Mouse (Mus musculus) forebrain, postnatal 0 days (tissue): ENCODE measurements around the gene Nsmce3. TPM values are rescaled to one million over a fixed set of nuclear protein-coding genes. Genes with fewer than 3 reads are reported as not detected.

Experiments
- ATAC-seq: fragments of 200-750 bp; cut with Nextera tagmentation; 2 replicates; pipeline ENCODE4 v1.8.0; 2017; ENCODE audit warnings: mild to moderate bottlenecking, moderate library complexity
- DNase-seq: peaks from one replicate; pipeline ENCODE4 v3.0.0-alpha.2; 2015
- H3K27ac ChIP-seq: fragments of 300-500 bp; sonication (generic); 2 replicates; pipeline ENCODE4 v1.5.1; 2014; ENCODE audit warnings: low read depth, mild to moderate bottlenecking, antibody characterized with exemption, low read length, moderate library complexity, mixed read lengths
- H3K27me3 ChIP-seq: fragments of 300-500 bp; sonication (generic); 2 replicates; pipeline ENCODE4 v1.6.1; 2014; ENCODE audit warnings: mild to moderate bottlenecking, low read length, mixed read lengths; ENCODE audit not compliant: insufficient read depth
- H3K36me3 ChIP-seq: fragments of 300-500 bp; sonication (generic); 2 replicates; pipeline ENCODE4 v1.6.1; 2014; ENCODE audit warnings: mild to moderate bottlenecking, moderate library complexity; ENCODE audit not compliant: insufficient read depth
- H3K4me1 ChIP-seq: fragments of 300-500 bp; sonication (generic); 2 replicates; pipeline ENCODE4 v1.6.1; 2014; ENCODE audit warnings: antibody characterized with exemption; ENCODE audit not compliant: insufficient read depth
- H3K4me2 ChIP-seq: fragments of 300-500 bp; sonication (generic); 2 replicates; pipeline ENCODE4 v1.6.1; 2014; ENCODE audit warnings: low read depth, mild to moderate bottlenecking, moderate library complexity
- H3K4me3 ChIP-seq: fragments of 300-500 bp; sonication (generic); 2 replicates; pipeline ENCODE4 v1.5.1; 2014; ENCODE audit warnings: low read depth, low read length, mixed read lengths
- H3K9ac ChIP-seq: fragments of 300-500 bp; sonication (generic); 2 replicates; pipeline ENCODE4 v1.6.1; 2014; ENCODE audit warnings: mild to moderate bottlenecking
- H3K9me3 ChIP-seq: fragments of 300-500 bp; sonication (generic); 2 replicates; pipeline ENCODE4 v1.6.1; 2016; ENCODE audit warnings: low read length
- CTCF ChIP-seq: sonication (generic); IDR thresholded peaks from 2 replicates; pipeline ENCODE4 v1.5.1; 2016; ENCODE audit warnings: antibody characterized with exemption, control low read depth, low read depth
- WGBS: fragments of 180-500 bp; shearing (Covaris S2); extraction: QIAGEN DNeasy Blood & Tissue Kit; methylation state at CpG from one replicate; pipeline ENCODE4 v1.1.7; 2014; 5-methylcytosine and 5-hydroxymethylcytosine counted together
- polyA plus RNA-seq: library from polyadenylated mRNA; unstranded; fragments of >200 nt; fragmentation: Nextera tagmentation; extraction: Ambion mirVana; gene quantifications from 2 replicates; pipeline ENCODE4 v1.2.1, GENCODE M21; 2015
- total RNA-seq: library from RNA; depleted of rRNA; stranded (reverse); fragments of >200 nt; gene quantifications from 2 replicates; pipeline ENCODE4 v1.2.3, GENCODE M21; 2014; rRNA removed

Nsmce3 gene
- total RNA-seq (16.2 and 20.5 TPM in 2 replicates), polyA plus RNA-seq (8.2 and 10.2 TPM in 2 replicates)

DNA sequence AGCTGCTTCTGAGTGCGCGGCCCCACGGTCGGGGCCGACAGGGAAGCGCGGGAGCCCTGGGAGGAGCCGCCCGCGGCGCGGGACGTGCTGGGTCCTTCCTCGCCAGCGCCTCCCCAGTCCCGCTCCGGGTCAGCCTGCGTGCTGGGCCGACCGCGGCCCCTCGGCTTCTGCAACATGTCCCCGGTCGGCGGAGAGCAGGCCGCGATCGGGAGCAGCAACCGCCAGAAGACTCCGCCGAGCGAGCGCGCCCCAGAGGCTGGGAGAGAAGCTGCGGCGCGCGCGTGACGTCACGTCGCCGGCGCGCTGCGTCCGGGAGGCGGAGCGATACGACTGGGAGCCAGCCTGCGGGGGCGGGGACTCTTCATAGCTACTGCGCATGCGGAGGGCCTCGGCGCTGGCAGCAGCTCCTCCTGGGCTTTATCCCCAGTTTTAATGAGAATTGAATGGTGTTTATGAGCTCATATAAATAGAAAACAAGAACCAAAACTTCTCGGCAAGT lies at the start of gene Nsmce3:
Gene Nsmce3, minus strand, starts transcription at position 255 of the 499 bp plus-strand sequence.
- DNase-seq (peak; percentile 99), ATAC-seq (peak; percentile 96)
- no peaks in the 10 kb centered on the region for H3K36me3 ChIP-seq
- H3K27me3 ChIP-seq, result no peaks in the 10 kb centered on the region
- H3K4me1 ChIP-seq, result peaks cover 18% of the 10 kb centered on the region
- TF ChIP-seq CTCF, result peak; percentile 63
- peak within 1 kb of the TSS; percentile 87 for H3K9ac ChIP-seq
- 2% methylated on average over 56 of the region's 57 CpGs for WGBS
- H3K4me2 ChIP-seq, result peak within 1 kb of the TSS; percentile 85
- peak within 1 kb of the TSS; percentile 92 for H3K27ac ChIP-seq
- peak within 1 kb of the TSS; percentile 83 for H3K4me3 ChIP-seq
- H3K9me3 ChIP-seq, result no peaks in the 10 kb centered on the region

DNA sequence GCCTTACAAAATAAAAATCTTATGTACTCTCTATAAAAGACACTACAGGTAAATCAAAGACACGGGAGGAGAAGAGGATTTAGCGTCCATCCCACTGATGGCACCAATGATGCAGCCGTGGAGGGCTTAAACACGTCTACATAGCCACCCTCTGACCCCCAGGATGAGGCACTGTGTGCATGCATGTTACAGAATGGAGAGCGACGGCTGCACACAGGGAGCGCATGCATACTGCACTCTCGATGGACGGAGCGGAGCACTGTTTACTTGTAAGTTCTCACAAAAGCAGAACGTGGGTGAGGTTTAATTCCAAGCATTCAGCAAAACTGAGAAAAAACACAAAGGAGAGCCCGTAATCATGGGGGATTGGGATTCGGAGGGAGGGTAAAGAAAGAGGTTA lies 48.4 kb upstream of the Nsmce3 start:
- no peaks in the 10 kb centered on the region for H3K27me3 ChIP-seq
- no peak overlapping the region for H3K9ac ChIP-seq
- ATAC-seq, result no peak
- no peak overlapping the region for H3K4me3 ChIP-seq
- H3K36me3 ChIP-seq, result no peaks in the 10 kb centered on the region
- no peaks in the 10 kb centered on the region for H3K9me3 ChIP-seq
- H3K4me1 ChIP-seq, result no peaks in the 10 kb centered on the region; the same call in 1 of the 2 replicates
- no peak overlapping the region for H3K4me2 ChIP-seq
- H3K27ac ChIP-seq, result no peak overlapping the region
- no peak for DNase-seq
- 46% methylated on average over 13 of the region's 13 CpGs for WGBS
- TF ChIP-seq CTCF, result no peak

DNA sequence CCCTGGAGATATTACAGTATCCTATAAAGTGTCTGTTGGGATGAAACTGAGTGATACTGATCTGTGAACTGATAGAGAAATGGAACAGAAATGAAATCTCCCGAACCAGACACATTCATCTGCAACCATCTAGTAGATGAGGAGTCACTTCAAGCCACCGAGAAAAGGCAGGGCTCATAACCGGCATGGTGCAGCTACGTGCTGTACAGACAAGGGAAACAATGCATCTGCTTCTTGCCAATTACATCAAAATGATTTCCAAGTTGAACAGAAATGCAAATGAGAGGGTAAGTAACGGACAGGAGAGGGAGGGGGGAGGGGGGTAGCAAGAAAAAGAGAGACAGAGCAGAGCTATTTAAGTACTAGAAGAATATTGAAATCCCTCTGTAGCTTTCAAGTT lies 47.9 kb upstream of the Nsmce3 start:
- no peaks in the 10 kb centered on the region for H3K9me3 ChIP-seq
- no peak overlapping the region for H3K4me2 ChIP-seq
- H3K9ac ChIP-seq, result no peak overlapping the region
- ATAC-seq, result peak; percentile 27; the same call in 1 of the 2 replicates
- WGBS, result 16% methylated on average over 5 of the region's 5 CpGs
- TF ChIP-seq CTCF, result no peak
- no peaks in the 10 kb centered on the region for H3K36me3 ChIP-seq
- H3K27ac ChIP-seq, result no peak overlapping the region
- no peak for DNase-seq
- no peaks in the 10 kb centered on the region for H3K27me3 ChIP-seq
- H3K4me3 ChIP-seq, result no peak overlapping the region
- H3K4me1 ChIP-seq, result no peaks in the 10 kb centered on the region; the same call in 1 of the 2 replicates

DNA sequence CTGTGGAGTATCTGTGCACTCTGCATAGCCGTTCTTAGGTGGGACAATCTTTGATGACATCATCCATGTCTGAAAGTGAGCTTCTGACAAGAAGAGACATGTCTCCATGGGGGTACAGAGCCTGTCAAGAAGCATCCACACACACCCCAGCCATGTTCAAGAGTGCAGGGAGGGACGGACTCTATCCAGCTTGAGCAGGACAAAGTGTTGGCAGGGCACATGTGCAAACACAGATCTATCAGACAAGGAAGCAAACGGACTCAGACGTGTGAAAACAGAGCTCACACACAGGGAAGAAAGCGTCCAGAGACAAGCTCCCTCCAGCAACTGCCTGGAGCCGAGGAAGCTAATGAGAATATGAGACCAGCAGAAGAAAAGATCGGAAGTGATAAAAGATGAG lies 43.9 kb upstream of the Nsmce3 start:
- no peak for TF ChIP-seq CTCF
- Histone ChIP-seq H3K4me3 (no peak overlapping the region), H3K4me2 (no peak overlapping the region), H3K4me1 (no peaks in the 10 kb centered on the region; the same call in 1 of the 2 replicates), H3K36me3 (no peaks in the 10 kb centered on the region), H3K9ac (no peak overlapping the region), H3K27ac (no peak overlapping the region), H3K27me3 (no peaks in the 10 kb centered on the region), H3K9me3 (no peaks in the 10 kb centered on the region)
- DNase-seq, result peak; percentile 26
- peak; percentile 69 for ATAC-seq
- 36% methylated on average over 7 of the region's 7 CpGs for WGBS

DNA sequence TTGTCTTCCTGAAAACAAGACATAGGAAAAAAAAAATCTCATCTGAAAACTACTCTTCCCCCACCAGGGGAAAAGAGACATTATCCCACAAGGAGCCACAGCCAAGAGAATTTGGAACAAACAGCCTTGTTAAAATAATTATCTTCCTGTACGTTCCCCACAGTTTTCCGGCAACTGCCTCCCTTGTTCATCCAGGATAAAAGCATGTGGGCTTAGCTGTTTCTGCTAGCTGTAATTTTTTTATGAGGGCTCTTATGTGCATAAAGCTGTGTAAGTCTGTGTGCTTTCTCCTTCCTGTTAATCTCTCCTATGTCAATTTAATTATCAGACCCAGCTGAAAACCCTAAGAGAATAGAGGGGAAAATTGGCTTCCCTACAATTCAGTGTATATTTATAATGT lies 42.3 kb upstream of the Nsmce3 start:
- Histone ChIP-seq H3K36me3 (no peaks in the 10 kb centered on the region), H3K4me3 (no peak overlapping the region), H3K27ac (peak overlapping the region; percentile 57), H3K4me1 (no peaks in the 10 kb centered on the region; the same call in 1 of the 2 replicates), H3K9me3 (no peaks in the 10 kb centered on the region), H3K4me2 (no peak overlapping the region), H3K9ac (no peak overlapping the region), H3K27me3 (no peaks in the 10 kb centered on the region)
- no peak for TF ChIP-seq CTCF
- DNase-seq, result peak; percentile 59
- peak; percentile 48 for ATAC-seq
- 20% methylated on average over 2 of the region's 2 CpGs for WGBS

DNA sequence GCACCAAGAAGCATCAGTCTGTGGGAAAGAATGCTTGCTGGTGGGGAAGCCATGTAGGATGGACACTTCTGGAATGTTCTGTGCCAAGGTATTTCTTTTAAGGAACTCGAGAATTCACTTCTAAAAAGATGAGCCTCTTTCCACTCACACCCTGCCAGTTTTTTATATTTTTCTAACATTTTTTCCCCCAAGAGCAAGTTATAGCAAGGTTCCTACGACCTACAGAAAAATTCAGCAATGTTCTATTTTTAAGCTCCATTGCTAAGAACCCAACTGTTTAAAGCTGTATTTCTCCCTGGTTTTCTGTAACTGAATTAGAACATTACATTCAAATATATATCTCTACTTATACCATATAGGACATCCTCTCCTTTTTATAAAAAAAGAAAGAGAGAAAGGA lies 39.1 kb upstream of the Nsmce3 start:
- DNase-seq, result no peak
- TF ChIP-seq CTCF, result no peak
- Histone ChIP-seq H3K4me1 (no peaks in the 10 kb centered on the region; the same call in 1 of the 2 replicates), H3K4me3 (no peak overlapping the region), H3K27me3 (no peaks in the 10 kb centered on the region), H3K36me3 (no peaks in the 10 kb centered on the region), H3K27ac (no peak overlapping the region), H3K4me2 (no peak overlapping the region), H3K9ac (no peak overlapping the region), H3K9me3 (no peaks in the 10 kb centered on the region)
- 68% methylated on average over 2 of the region's 2 CpGs for WGBS
- ATAC-seq, result no peak

DNA sequence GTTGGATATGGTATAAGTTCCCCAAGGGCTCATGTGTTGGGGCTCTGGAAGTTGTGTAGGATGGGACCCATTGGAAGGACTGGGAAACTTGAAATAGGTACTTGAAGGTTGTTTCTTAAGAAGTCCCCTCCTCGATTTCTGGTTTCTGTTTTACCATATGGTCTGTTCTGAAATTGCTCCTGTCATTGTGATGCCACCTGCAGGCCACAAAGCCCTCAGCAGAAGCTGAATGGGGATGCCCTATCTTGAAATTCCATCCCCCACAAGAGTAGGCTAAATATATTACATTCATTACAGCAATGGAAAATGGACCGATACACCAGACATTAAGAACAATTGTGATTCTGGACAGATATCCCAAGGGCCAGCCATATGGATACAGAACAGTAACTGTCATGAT lies 37.4 kb upstream of the Nsmce3 start:
- no peaks in the 10 kb centered on the region for H3K27me3 ChIP-seq
- H3K4me3 ChIP-seq, result no peak overlapping the region
- no peaks in the 10 kb centered on the region; the same call in 1 of the 2 replicates for H3K4me1 ChIP-seq
- no peak overlapping the region for H3K9ac ChIP-seq
- DNase-seq (no peak), ATAC-seq (no peak)
- H3K4me2 ChIP-seq, result no peak overlapping the region
- 88% methylated on average over 2 of the region's 2 CpGs for WGBS
- no peaks in the 10 kb centered on the region for H3K9me3 ChIP-seq
- H3K27ac ChIP-seq, result no peak overlapping the region
- no peaks in the 10 kb centered on the region for H3K36me3 ChIP-seq
- TF ChIP-seq CTCF, result no peak
